Mouse (Mus musculus) gastrocnemius, postnatal 14 days (tissue): ENCODE data around the gene Pgap3. TPM values are rescaled to one million over a fixed set of nuclear protein-coding genes. Genes with fewer than 3 reads are reported as not detected.
A peak's percentile ranks its signal among the peaks of the same experiment; 100 is the strongest.

Experiments
- DNase-seq: peaks from one replicate; pipeline ENCODE4 v3.0.0; 2021; ENCODE audit warnings: mixed read lengths
- intact Hi-C: fragments of 180-260 bp; cut with DNase I; formaldehyde crosslinking; loops from one replicate; pipeline ENCODE4 v1.15.1; 2025; ENCODE audit warnings: low total_unique reads
- total RNA-seq, 2 experiments: library from RNA; stranded (reverse); gene quantifications; 2 replicates each; pipeline ENCODE4 v1.2.3; 2021

The Pgap3 gene
- total RNA-seq, 2 experiments from 2014 or later = 2.2 to 2.9 TPM

- intact Hi-C loops = loop anchor here (5.0 kb wide), 2 partner anchors 95 to 115 kb away; partner anchors contain the start of gene Mien1
- DNase-seq = peak; percentile 85
These were observed 58.0 kb downstream of the Pgap3 start for GRCm38 (mm10) chr11:98342000-98342945.

- intact Hi-C loops = loop anchor here (5.0 kb wide), 2 partner anchors 96 to 116 kb away; partner anchors contain the start of gene Mien1
- DNase-seq = no peak
These were observed 59.1 kb downstream of the Pgap3 start for GRCm38 (mm10) chr11:98341174-98341573.

- DNase-seq = no peak
- intact Hi-C loops = loop anchor here (5.0 kb wide), 2 partner anchors 97 to 117 kb away; partner anchors contain the start of gene Mien1
These were observed 59.7 kb downstream of the Pgap3 start for GRCm38 (mm10) chr11:98340597-98340996.

- intact Hi-C loops = loop anchor here (5.0 kb wide), 2 partner anchors 98 to 118 kb away; partner anchors contain the start of gene Mien1
These were observed 60.5 kb downstream of the Pgap3 start for GRCm38 (mm10) chr11:98339679-98340287.

GRCm38 (mm10) chr11:98339071-98339501 lies 61.2 kb downstream of the Pgap3 start:
- intact Hi-C loops = no loop called here
- no peak for DNase-seq

More at GRCm38 (mm10) chr11:98339679-98340287, 60.5 kb downstream of the Pgap3 start:
- DNase-seq = no peak

Other genes starting within 250 kb of the Pgap3 start
- 10 to 100 TPM; 23.0 to 24.6 TPM for gene Med1, start 207.2 kb downstream of the Pgap3 start, total RNA-seq
- 10 to 100 TPM; 14.6 to 17.0 TPM for gene Cdk12, start 197.4 kb downstream of the Pgap3 start, total RNA-seq
- not detected for gene Neurod2, start 70.8 kb downstream of the Pgap3 start, total RNA-seq
- under 1 TPM; 0.20 to 0.29 TPM for gene Ppp1r1b, start 52.1 kb downstream of the Pgap3 start, total RNA-seq
- gene Stard3, start 42.1 kb downstream of the Pgap3 start, total RNA-seq = 1 to 10 TPM; 7.3 to 9.4 TPM
- 1,000 to 10,000 TPM in 1 of 2 experiments, 100 to 1,000 TPM in 1; 673 to 1,120 TPM for gene Tcap, start 16.7 kb downstream of the Pgap3 start, total RNA-seq
- under 1 TPM; 0.39 to 0.53 TPM for gene Pnmt, start 14.0 kb downstream of the Pgap3 start, total RNA-seq
- 1 to 10 TPM; 3.9 to 5.3 TPM for gene Erbb2, start 12.0 kb upstream of the Pgap3 start, total RNA-seq
- 10 to 100 TPM; 27.7 to 30.3 TPM for gene Mien1, start 38.5 kb upstream of the Pgap3 start, total RNA-seq
- not detected for gene Grb7, start 45.9 kb upstream of the Pgap3 start, total RNA-seq
- under 1 TPM; 0.10 to 0.18 TPM for gene Ikzf3, start 145.5 kb upstream of the Pgap3 start, total RNA-seq
- not detected for gene Zpbp2, start 150.6 kb upstream of the Pgap3 start, total RNA-seq
- 10 to 100 TPM; 18.3 to 18.7 TPM for gene Ormdl3, start 186.9 kb upstream of the Pgap3 start, total RNA-seq
- gene Lrrc3c, start 197.8 kb upstream of the Pgap3 start, total RNA-seq = not detected
- 1 to 10 TPM; 5.0 to 6.6 TPM for gene Gm12355, start 225.2 kb upstream of the Pgap3 start, total RNA-seq
- gene Gsdma3, start 225.9 kb upstream of the Pgap3 start, total RNA-seq = under 1 TPM; 0.16 to 0.39 TPM
- gene Gsdma2, start 246.3 kb upstream of the Pgap3 start, total RNA-seq = not detected